Mouse (Mus musculus) heart, adult 8-10 months (tissue): ENCODE data around the gene Rabac1. TPM values are rescaled to one million over a fixed set of nuclear protein-coding genes. Genes with fewer than 3 reads are reported as not detected.
A peak's percentile ranks its signal among the peaks of the same experiment; 100 is the strongest.

Source experiments
- DNase-seq: peaks from one replicate; pipeline ENCODE4 v3.0.0; 2022; ENCODE audit warnings: low spot score
- total RNA-seq, 4 experiments: library from RNA; stranded (reverse); gene quantifications; 2 replicates each; pipeline ENCODE4 v1.2.4; 2022

Gene Rabac1
- total RNA-seq, result 100 to 1,000 TPM; 297 to 375 (median 324) TPM

DNA sequence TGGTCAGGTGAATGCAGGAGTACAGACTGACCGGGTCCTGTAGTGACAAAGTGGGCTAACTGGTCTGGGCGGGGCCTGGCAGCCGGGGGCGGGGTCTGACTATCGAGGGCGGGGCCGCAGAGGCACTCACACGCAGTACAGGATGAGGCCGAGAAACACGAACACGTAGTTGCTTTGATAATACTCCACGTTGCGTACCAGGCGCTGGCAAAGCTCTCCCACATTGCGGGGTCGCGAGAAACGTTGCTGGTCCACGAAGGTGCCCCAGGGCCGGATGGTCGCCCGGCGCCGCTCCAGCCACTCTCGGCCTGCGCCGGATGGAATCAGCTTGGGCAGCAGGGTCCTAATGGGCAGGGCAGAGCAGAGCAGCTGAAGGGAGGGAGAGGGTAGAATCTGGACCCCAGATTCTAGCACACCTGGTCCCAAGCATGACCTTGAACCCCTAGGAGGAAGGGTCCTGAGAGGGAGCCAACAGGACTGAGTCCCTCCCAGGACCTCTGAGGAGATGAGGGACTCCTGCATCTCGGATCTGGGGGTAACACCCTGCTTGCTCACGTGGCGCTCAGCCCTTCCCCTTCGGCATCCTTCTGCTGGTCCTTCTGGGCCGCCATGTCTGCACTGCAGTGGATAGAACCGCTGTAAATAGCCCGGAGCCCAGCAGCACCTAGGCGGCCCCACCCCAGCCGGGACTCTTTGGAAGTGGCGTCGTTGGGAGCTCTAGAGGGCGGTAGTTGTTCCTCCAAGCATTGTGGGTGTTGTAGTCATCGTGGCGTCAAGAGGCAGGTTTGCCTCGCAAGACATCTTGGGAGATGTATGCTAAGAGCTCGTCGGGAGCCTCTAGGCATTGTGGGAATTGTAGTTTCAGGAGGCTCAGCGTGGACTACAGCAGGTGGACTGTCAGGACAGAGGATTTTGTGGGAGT, at the start of gene Rabac1:
TSS of gene Rabac1 (minus strand) at position 783 of the 922 bp plus-strand sequence.
- peak; percentile 97 for DNase-seq

DNA sequence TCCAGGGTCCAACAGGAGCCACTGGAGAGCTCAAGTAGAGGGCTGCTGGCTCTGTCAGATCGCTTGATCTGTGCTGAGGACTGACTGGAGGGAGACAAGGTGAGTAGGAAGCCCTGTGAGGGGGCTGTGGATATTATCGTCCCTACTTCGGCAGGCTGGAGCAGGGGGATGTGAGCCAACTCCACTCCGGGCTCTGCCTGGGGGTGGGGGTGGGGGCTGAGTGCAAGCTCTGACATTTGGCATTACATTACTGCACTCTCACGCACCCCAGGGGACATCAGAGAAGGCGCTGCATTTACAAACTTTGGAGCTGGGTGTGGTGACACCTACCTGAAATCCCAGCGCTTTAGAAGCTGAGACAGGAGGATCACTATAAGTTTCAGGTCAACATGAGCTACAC, 39.0 kb upstream of the Rabac1 start:
- no peak for DNase-seq

DNA sequence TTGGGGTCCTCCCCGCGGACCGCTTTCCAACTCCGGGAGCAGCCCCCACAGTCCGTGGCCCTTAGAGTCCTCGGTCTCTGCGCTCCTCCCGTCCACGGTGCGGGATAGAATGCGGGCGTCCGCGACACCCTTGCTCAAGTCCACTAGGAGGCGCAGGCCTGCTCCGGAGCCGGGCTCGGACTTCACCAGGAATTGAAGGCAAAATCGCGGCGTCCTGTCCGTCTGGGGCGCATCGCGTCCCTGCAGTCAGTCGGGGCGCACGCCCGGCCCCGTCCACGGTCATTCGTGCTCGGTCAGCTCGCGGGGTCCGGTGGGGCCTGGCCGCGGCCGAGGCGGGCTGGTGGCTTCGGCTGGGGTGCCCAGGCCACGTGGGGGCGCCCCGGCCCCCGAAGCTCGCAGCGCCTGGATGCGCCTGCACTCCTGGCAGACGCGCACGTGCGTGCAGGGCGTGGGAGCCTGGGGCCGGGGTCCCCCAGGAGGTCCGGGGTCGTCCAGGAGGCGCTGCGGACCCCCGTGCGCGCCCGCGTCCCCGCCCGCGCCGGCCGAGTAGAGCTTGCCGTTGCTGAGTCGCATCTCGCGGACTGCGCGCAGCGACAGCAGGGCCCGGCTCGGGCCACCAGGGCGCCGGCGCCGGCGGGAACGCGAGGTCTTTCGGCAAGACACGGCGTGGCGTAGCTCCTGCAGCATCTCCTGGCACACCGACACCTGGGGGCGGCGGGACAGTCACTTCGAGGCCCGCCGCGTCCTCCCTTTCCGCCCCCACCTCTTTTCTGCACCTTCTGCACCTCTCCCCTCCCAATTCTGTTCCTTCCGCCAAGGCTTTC, 37.7 kb upstream of the Rabac1 start:
- DNase-seq, result no peak

DNA sequence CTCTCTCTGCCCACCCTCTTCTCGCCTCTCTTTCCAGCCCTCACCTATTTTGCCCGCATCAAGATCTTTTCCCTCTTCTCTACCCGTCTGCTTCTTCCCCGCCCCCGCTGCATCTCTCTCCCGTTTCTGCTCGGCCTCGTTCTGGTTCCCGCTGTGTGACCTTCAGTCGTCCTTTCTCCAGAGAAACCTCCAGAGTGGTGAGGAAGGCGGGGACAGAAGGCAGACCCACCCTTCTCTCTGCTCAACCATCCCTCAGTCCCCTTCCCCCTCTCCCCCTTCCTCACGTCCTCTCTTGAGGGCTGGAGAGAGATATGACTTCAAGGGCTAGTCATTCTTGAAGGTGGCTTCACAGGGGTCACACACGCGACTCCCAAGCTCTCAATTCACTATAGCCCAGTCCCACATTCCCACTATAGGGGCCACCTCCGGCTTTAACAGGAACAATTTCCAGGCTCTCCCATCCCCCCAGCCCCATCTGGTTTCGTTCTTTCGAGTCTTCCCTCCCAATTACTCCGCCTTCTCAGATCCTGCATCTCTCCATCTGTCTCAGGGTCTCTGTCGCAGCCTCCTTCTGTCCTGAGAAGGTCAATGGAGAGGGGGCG, 36.6 kb upstream of the Rabac1 start:
- no peak for DNase-seq

DNA sequence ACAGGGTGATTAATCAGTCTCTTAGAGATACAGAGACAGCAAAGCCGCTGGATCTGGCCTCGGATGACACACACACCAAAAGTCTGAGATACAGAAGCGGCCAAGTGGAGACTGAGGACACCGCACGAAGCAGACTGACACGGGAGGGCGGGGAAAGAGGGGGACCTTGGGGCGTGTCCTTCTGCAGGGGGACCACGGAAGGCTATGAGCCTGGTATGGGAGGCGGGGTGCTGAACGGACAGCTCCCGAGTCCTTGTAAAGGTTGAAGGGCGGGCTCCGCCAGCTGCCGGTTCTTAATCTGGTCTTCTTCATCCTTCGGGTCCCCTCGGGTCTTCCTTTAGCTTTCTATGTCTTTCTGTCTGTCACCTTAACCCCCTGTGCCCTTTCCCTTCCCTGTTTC, 36.1 kb upstream of the Rabac1 start:
- no peak for DNase-seq

DNA sequence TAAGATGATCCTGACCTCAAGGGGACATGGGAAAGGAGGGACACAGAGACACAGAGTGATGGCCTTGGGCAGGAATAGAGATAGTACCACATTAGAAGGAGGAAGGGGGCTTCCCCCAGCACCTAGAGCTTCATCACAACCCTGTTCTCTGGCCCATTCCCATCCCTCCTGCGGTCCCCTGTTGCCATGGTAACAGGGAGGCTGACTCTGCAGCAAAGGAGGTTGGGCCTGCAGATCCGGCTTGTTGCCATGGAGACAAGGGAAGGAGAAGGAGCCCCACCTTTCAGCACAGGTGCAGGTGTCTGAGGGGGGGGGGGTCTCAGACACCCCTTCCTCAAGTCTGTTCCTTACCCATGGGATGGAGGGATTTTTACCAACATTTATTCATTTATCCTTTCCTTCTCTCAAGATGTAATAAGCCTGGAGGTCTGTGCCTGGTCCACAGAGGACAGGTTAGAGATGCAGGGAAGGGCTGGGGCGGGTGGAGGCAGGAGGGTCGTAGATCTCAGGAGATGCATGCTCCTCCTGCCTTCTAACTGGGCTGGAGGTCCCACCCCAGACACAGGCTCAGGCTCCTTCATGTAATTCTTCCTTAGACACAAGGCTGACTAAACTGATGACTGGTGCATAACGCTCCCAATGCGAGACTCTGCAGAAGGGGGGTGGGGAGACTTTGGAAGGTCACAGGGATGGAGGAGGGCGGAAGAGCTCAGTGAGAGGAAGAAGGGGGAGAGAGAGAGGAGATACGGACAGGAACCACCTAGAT, 35.2 kb upstream of the Rabac1 start:
- no peak for DNase-seq

DNA sequence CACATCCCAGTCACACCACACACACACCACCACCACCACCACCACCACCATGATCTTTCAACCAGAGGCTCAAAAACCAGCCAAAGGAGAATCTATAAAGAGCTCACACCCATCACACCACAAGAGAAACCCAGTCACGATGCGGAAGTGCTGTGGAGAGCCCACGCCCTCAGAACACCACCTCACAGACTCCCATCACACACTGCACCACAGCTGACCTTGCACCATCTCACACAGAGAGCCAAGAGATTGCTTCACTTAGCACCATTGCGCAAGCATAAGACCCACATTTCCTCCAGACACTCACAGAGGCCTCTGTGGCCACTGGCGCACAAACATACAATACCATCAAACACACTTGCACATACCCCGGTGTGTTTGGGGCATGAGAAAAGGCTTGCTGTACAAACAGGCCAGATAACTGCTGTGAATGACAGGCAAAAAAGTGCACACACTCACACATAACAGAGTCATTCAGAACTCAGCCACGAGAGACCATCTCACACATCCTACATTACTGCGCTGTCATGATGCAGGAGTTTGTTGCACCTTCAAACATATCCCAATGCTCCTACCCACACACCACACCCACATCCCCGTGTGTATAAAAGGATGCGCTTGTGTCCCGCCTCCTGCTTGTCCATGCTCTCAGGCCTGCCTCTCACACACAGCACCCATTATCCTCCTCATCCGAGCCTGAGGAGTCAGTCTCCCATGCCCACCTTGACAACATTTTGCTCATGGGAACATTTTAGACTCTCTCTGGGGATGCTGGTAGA, 34.2 kb upstream of the Rabac1 start:
- DNase-seq, result no peak

DNA sequence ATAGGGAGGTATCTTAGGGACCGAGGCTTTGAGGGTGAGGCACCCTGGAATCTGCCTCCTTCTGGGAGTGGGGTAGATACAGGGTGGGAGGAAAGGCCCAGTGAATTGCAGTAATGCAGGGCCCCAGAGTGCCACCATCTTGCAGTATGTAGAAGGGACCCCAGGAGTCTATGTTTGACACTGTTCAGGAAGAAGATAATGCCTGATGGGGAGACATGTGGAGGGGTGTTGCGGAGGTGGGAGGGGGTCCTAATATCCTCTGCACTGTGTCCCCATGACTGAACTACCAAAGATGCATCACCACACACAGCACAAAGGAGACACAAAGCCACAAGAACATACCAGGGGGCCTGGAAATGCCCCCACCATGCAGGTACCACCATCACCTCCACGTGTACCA, 33.6 kb upstream of the Rabac1 start:
- DNase-seq, result no peak

DNA sequence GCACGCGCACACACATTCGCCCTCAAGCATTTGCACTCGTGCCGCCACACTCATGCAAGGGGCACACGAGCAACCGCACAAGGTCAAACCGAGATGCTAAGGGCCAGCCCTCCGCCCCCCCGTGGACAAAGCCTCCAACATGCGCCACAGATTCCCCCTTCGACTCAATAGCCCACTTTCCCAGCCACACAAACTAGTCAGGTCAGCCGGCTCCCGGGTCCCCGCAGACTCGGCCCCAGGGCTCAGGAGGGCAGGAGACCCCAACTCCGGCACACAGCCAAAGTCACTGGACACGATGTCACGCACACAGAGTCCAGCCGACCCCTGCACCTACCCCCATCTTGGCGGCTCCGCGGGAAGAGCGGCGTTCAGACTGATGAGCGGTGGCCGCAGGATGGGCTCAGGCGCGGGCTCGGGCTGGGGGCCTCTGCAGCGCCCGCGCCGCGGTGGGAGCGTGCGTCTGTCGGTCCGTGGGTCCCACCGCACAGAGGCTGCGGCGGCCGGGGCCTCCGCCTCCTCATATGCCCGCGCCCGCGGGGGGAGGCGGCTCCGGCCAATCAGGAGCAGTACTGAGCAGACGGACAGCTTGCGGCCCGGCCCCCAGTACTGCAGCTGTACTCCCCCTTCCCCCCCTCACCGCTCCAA, 33.0 kb upstream of the Rabac1 start, which contains the start of gene Atp1a3:
TSS of gene Atp1a3 (minus strand) at position 538 of the 645 bp plus-strand sequence.
- DNase-seq, result no peak

DNA sequence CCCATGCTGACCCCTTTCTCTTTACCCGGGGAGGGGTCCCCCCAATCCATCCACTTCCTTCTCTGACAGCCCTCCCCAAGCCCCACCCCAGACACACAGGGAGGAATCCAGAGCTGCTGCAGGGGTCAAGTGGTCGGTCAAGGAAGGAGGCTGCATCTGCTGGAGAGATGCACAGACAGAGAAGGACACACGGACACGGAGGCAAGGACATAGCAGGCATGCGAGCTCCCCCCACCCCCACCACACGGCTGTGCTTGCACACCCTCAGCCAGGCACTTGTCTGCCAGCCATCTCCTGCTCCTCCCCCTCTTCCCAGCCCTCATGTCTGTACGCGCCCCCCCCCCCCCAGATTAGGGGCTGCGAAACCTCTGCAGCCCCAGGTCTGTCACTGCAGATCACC, 32.3 kb upstream of the Rabac1 start:
- DNase-seq, result no peak

DNA sequence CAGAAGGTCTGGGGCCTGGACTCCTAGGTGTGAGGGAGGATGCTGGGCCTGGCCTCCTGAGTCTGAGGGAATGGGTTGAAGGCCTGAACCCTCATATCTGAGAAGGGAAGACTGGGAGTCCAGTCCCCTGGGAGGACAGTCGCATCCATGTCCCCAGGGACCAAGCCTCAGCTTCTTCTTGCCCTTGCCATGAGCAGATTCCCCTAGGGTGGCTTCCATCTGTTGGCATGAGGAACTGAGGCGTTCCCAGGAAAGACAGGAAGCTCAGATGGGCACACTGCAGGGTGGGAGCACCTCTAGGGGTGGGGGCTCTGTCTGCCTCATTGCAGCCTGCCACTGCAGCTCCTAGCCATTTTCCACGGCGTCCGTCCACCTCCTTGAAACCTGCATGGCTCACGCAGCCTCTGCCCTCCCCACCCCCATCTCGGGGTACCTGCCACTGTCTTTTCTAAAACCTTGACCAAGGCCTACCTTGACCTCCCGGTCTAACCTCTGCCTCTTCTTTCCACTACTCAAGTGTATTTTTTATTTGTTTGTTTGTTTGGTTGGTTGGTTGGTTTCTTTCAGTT, 31.4 kb upstream of the Rabac1 start:
- no peak for DNase-seq

DNA sequence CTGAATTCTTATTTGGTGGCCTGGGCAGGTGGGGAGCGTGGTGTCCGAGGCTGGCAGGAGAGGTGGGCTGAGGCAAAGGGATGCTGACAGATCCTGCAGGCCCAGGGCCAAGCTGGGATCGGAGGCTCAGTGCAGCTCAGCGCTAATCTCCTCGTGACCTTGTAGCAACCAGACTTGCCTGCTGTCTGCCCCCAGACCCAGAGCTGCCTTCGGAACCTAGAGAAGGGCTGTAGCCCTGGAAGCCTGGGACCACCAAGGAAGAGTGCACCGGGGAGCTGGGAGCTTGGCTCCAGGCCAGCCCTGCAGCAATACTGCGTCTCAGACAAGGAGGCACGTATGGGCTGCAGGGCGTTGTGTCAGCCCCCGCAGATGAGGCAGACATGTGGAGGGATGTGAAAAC, 30.7 kb upstream of the Rabac1 start:
- no peak for DNase-seq

DNA sequence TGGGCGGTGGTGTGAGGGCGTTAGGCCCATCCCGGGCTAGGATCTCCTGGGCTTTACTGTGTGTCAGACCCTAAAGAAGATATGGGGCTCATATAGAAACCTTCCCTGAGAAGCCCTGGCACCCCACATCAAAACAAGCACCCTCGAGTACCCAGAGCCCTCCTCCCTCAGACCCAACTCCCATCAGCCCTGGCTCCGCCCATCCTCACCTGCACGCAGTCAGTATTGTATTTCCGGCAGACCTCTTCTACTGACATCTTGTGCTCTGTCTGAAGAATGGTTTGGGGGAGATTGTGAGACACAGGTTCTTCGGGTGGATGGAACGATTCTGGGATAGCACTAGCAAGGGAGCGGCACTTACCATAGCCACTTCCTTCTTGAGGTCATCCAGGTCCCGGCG, 28.2 kb upstream of the Rabac1 start:
- DNase-seq, result no peak

DNA sequence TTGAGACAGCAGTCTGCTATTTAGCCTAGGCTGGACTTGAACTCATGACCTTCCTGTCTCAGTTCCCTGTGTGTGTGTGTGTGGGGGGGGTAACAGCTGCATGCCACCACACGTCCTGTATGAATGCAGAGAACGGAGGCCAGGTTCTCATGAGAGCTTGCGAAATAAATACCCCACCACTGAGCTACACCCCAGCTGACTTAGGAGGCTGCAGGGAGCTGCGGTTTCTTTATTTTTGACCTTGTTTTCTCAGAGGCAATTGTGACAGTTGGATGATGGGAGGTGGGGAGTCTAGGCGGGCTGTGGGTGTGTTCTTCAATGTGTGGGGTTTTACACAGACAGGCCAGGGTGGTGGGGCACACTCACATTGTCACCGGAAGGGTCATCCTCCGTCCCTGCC, 27.7 kb upstream of the Rabac1 start:
- no peak for DNase-seq

DNA sequence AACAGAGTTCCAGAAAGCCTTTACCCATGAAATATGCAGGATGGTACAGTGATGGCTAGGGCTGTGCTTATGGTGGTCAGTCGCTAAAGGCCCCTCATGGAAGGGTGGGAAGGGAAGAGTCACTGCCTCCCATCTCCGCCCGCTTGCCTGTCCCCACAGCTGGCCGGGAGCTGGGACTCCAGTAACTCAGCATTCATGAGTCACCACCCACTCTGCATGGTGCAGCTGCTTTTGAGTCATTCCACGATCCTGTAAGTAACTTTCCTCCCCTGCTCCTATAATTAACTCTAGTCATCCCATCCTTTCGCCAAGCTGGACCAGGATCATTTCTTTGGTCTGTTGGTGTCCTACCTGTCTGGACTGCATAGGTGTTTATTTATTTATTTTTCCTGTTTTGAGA, 20.5 kb upstream of the Rabac1 start:
- no peak for DNase-seq

DNA sequence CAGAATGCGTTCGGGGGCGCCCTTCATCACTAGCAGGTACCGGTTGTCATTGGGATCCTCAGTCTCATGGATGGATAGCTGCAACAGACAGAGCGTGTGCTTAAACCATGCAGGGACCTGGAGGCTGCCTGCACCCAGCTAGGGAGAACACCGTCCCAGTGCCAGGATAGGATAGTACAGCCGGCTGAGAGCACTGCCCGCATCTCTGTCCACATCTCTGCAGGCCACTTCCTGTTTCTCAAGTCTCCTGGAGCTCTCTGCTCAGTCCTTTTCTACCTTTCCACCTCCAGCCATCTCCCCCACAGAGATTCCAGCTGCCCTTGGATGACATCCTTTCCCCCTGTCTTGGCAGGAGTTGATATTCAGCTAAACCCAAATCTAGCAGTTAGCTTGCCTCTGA, 17.9 kb upstream of the Rabac1 start:
- no peak for DNase-seq

DNA sequence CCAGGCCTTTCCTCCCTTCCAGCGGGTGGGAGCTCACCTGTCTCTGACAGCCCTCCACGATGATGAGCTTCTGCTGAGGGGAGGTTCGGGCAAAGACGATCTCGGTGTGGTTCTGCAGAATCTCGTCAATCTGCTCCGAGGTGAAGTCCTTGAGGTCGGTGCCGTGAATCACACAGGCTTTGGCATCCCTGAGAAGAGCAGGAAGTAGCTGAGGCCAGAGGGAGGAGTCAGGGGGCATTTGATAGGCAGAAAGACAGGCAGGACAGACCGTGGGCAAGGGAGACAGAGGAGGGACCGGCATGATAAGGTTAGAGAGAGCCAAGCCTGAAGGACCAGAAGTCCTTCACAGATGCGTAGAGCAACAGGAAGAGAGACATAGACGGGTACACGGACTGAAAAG, 15.4 kb upstream of the Rabac1 start:
- no peak for DNase-seq

DNA sequence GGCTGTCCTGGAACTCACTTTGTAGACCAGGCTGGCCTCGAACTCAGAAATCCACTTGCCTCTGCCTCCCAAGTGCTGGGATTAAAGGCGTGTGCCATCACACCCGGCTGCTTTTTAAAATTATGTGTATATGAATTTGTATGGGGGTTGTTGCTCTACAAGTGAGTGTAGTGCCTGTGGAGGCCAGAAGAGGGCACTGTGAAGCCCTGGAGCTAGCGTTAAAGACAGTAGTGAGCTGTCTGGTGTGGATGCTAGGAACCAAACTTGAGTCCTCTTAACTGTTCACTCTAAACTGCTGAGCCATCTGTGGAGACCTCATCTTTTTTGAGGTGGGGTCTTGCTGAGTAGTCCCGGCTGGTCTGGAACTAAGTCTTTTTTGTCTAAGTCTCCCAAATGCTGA, 13.2 kb upstream of the Rabac1 start:
- no peak for DNase-seq

DNA sequence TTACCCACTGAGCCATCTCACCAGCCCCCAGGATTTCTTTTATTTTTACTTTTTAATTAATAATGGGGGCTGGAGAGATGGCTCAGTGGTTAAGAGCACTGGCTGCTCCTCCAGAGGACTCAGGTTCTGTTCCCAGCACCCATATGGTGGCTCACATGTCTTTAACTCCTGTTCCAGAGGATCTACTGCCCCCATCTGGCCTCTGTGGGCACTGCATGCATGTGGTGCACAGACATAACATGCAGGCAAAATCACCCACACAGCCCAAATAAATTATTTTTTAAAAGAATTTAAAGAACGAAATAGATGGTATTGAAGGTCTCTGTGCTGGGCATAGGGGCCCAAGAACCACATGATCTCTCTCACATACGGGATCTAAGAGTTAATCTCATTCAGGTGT, 11.8 kb upstream of the Rabac1 start:
- DNase-seq, result no peak

DNA sequence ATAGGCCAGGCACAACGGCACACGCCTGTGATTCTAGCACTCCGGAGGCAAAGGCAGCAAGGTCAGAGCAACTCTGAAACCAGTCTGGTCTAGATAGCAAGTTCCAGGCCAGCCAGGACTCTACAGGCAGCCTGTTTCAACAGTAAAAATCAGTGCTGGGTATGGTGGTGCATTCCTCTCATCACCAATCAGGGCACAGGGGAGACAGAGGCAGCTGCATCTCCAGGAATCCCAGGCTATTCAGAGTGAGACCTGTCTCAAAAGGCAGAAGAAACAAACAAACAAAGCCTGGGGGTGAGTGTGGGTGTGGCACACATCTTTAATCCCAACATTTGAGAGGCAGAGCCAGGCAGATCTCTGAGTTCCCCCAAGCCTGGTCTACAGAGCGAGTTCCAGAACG, 10.8 kb upstream of the Rabac1 start:
- no peak for DNase-seq
